Mouse (Mus musculus): Measurements from ENCODE around the gene Mtnr1b.

DNA sequence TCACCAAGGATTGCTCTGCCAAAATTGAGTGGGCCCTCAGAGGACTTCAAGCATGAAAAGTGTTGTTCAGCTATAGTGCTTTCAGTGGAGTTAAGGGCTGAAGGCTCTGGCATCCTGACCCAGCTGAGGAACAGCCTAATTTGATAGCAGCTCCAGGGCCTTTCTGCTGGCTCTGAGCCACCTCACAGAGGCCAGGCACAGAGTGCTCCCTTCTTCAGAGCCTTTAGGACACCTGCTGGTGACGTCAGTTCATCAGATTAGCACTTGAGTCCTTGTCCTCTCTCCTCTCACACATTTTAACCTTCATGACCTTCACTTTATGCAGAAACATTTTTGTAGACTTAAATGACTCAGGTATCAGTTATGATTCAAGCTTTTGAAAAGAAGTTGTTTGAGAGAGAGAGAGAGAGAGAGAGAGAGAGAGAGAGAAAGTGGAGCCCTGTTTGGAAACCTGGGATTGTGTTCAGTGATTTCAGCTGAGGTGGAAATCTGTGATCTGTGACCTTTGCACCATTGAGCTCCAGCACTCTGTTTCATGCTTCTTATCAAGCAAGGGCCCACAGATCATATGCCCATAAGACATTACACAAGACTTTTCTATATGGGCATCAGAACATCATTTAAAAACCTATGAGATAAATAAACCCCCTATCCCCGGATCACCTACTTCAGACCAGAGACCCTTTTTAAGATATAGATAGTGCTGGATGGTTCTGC, 35.2 kb upstream of the Mtnr1b start:
- TF ChIP-seq EP300 (IDR thresholded peaks at IDR 0.05; ENCODE audit: insufficient read depth, low read depth, low read length) (no peak), CTCF (IDR thresholded peaks at IDR 0.05) (no peak), POLR2A (IDR thresholded peaks at IDR 0.05; ENCODE audit: insufficient read depth, low read depth, low read length) (no peak)

Data from heart, adult 2 months (tissue).